Mouse (Mus musculus) limb, embryonic 15.5 days (tissue): Measurements from ENCODE around the gene Ap1ar. TPM values are rescaled to one million over a fixed set of nuclear protein-coding genes. Genes with fewer than 3 reads are reported as not detected.
A peak's percentile ranks its signal among the peaks of the same experiment; 100 is the strongest.
"Not testable (repeated sequence)": the region's sequence is repeated elsewhere in the genome, so short reads cannot be mapped to it uniquely, and the experiment has no call there.

Experiments used
- ATAC-seq: fragments of 200-750 bp; cut with Nextera tagmentation; 2 replicates; pipeline ENCODE4 v1.8.0; 2017; ENCODE audit warnings: low read depth, moderate TSS enrichment; ENCODE audit not compliant: insufficient number of reproducible peaks, low FRiP score, low TSS enrichment
- H3K27ac ChIP-seq: fragments of 300-500 bp; sonication (generic); 2 replicates; pipeline ENCODE4 v1.5.1; 2015; ENCODE audit warnings: moderate library complexity, mild to moderate bottlenecking, inconsistent platforms
- H3K27me3 ChIP-seq: fragments of 300-500 bp; sonication (generic); 2 replicates; pipeline ENCODE4 v1.6.1; 2015; ENCODE audit warnings: inconsistent platforms
- H3K36me3 ChIP-seq: fragments of 300-500 bp; sonication (generic); 2 replicates; pipeline ENCODE4 v1.6.1; 2015; ENCODE audit warnings: inconsistent platforms
- H3K4me1 ChIP-seq: fragments of 300-500 bp; sonication (generic); 2 replicates; pipeline ENCODE4 v1.6.1; 2015; ENCODE audit warnings: inconsistent platforms
- H3K4me2 ChIP-seq: fragments of 300-500 bp; sonication (generic); 2 replicates; pipeline ENCODE4 v1.6.1; 2015; ENCODE audit warnings: mild to moderate bottlenecking, inconsistent platforms
- H3K4me3 ChIP-seq: fragments of 300-500 bp; sonication (generic); 2 replicates; pipeline ENCODE4 v1.5.1; 2015; ENCODE audit warnings: mild to moderate bottlenecking, inconsistent platforms
- H3K9ac ChIP-seq: fragments of 300-500 bp; sonication (generic); 2 replicates; pipeline ENCODE4 v1.6.1; 2015; ENCODE audit warnings: inconsistent platforms
- H3K9me3 ChIP-seq: fragments of 300-500 bp; sonication (generic); 2 replicates; pipeline ENCODE4 v1.6.1; 2016; ENCODE audit warnings: inconsistent platforms
- WGBS: fragments of 180-500 bp; shearing (Covaris S2); methylation state at CpG from one replicate; pipeline ENCODE4 v1.1.7; 2015; 5-methylcytosine and 5-hydroxymethylcytosine counted together
- polyA plus RNA-seq: library from polyadenylated mRNA; unstranded; fragments of >200 nt; fragmentation: Nextera tagmentation; extraction: Ambion mirVana; gene quantifications from 2 replicates; pipeline ENCODE4 v1.2.1, GENCODE M21; 2015

Gene Ap1ar
- polyA plus RNA-seq, 1 experiment from 2014 or later, result 50.8 TPM

GRCm38 (mm10) chr3:127790234-127791055, 46.9 kb downstream of the Ap1ar start:
- H3K4me1 ChIP-seq, result peaks cover 19% of the 10 kb centered on the region
- H3K27ac ChIP-seq, result no peak overlapping the region
- under 1% methylated on average over 36 of the region's 36 CpGs for WGBS
- H3K9ac ChIP-seq, result peak overlapping the region; percentile 26
- H3K27me3 ChIP-seq, result peaks cover 30% of the 10 kb centered on the region
- ATAC-seq, result no peak
- no peaks in the 10 kb centered on the region for H3K36me3 ChIP-seq
- peak overlapping the region; percentile 54 for H3K4me3 ChIP-seq
- H3K4me2 ChIP-seq, result peak overlapping the region; percentile 98
- no peaks in the 10 kb centered on the region for H3K9me3 ChIP-seq

- H3K4me2 ChIP-seq, result peak within 1 kb of the TSS; percentile 98
- ATAC-seq, result no peak
- H3K9me3 ChIP-seq, result no peaks in the 10 kb centered on the region
- no peak within 1 kb of the TSS for H3K27ac ChIP-seq
- peaks cover 30% of the 10 kb centered on the region for H3K27me3 ChIP-seq
- H3K4me3 ChIP-seq, result peak within 1 kb of the TSS; percentile 54
- peak within 1 kb of the TSS; percentile 47 for H3K9ac ChIP-seq
- 1% methylated on average over 43 of the region's 44 CpGs for WGBS
- no peaks in the 10 kb centered on the region for H3K36me3 ChIP-seq
- peaks cover 19% of the 10 kb centered on the region for H3K4me1 ChIP-seq
Observed at GRCm38 (mm10) chr3:127789500-127790191, 47.7 kb downstream of the Ap1ar start, which contains the start of gene Tifa. Tifa (plus strand) TSS chr3:127789805.

GRCm38 (mm10) chr3:127788919-127789318, 48.4 kb downstream of the Ap1ar start:
- Histone ChIP-seq H3K27me3 (peaks cover 30% of the 10 kb centered on the region), H3K36me3 (no peaks in the 10 kb centered on the region), H3K4me3 (peak overlapping the region; percentile 54; the same call in 1 of the 2 replicates), H3K4me2 (no peak overlapping the region), H3K4me1 (peaks cover 19% of the 10 kb centered on the region), H3K9me3 (no peaks in the 10 kb centered on the region), H3K9ac (no peak overlapping the region), H3K27ac (no peak overlapping the region)
- ATAC-seq, result no peak
- WGBS, result 22% methylated on average over 8 of the region's 8 CpGs

- no peak overlapping the region for H3K4me3 ChIP-seq
- H3K9ac ChIP-seq, result no peak overlapping the region
- peaks cover 19% of the 10 kb centered on the region for H3K4me1 ChIP-seq
- H3K27me3 ChIP-seq, result peaks cover 30% of the 10 kb centered on the region
- 52% methylated on average over 7 of the region's 7 CpGs for WGBS
- H3K27ac ChIP-seq, result no peak overlapping the region
- ATAC-seq, result no peak
- H3K4me2 ChIP-seq, result no peak overlapping the region
- no peaks in the 10 kb centered on the region for H3K36me3 ChIP-seq
- H3K9me3 ChIP-seq, result no peaks in the 10 kb centered on the region
Observed at GRCm38 (mm10) chr3:127788038-127788437, 49.3 kb downstream of the Ap1ar start.

- H3K9ac ChIP-seq, result no peak overlapping the region
- H3K4me2 ChIP-seq, result no peak overlapping the region
- peaks cover 19% of the 10 kb centered on the region for H3K4me1 ChIP-seq
- no peaks in the 10 kb centered on the region for H3K36me3 ChIP-seq
- peaks cover 30% of the 10 kb centered on the region for H3K27me3 ChIP-seq
- ATAC-seq, result no peak
- no peak overlapping the region for H3K4me3 ChIP-seq
- H3K9me3 ChIP-seq, result no peaks in the 10 kb centered on the region
- H3K27ac ChIP-seq, result no peak overlapping the region
Observed at GRCm38 (mm10) chr3:127787032-127787431, 50.3 kb downstream of the Ap1ar start.

GRCm38 (mm10) chr3:127783680-127784079, 53.6 kb downstream of the Ap1ar start:
- not testable (repeated sequence) for ATAC-seq, H3K4me1 ChIP-seq, H3K27ac ChIP-seq, H3K9me3 ChIP-seq, H3K4me3 ChIP-seq, H3K4me2 ChIP-seq, H3K9ac ChIP-seq, H3K36me3 ChIP-seq
- peaks cover 12% of the 10 kb centered on the region for H3K27me3 ChIP-seq
- WGBS, result 92% methylated on average over 8 of the region's 8 CpGs

- no peaks in the 10 kb centered on the region for H3K36me3 ChIP-seq
- 88% methylated on average over 6 of the region's 6 CpGs for WGBS
- ATAC-seq, result no peak
Observed at GRCm38 (mm10) chr3:127782921-127783320, 54.4 kb downstream of the Ap1ar start.

GRCm38 (mm10) chr3:127780921-127781320, 56.4 kb downstream of the Ap1ar start:
- no peak overlapping the region for H3K9ac ChIP-seq
- no peak for ATAC-seq
- H3K4me2 ChIP-seq, result no peak overlapping the region
- no peak overlapping the region for H3K4me3 ChIP-seq
- WGBS, result 88% methylated on average over 9 of the region's 9 CpGs
- no peaks in the 10 kb centered on the region for H3K27me3 ChIP-seq
- H3K9me3 ChIP-seq, result no peaks in the 10 kb centered on the region
- H3K4me1 ChIP-seq, result no peaks in the 10 kb centered on the region
- no peaks in the 10 kb centered on the region for H3K36me3 ChIP-seq
- no peak overlapping the region for H3K27ac ChIP-seq

More at GRCm38 (mm10) chr3:127782921-127783320, 54.4 kb downstream of the Ap1ar start:
- no peak overlapping the region for H3K4me3 ChIP-seq
- H3K9ac ChIP-seq, result no peak overlapping the region
- H3K27ac ChIP-seq, result no peak overlapping the region
- no peak overlapping the region for H3K4me2 ChIP-seq
- H3K9me3 ChIP-seq, result no peaks in the 10 kb centered on the region
- peaks cover 6% of the 10 kb centered on the region for H3K27me3 ChIP-seq
- no peaks in the 10 kb centered on the region for H3K4me1 ChIP-seq

GRCm38 (mm10) chr3:127780021-127780644, 57.2 kb downstream of the Ap1ar start, which contains the start of gene Alpk1:
Alpk1 (minus strand) TSS chr3:127780527.
- peak within 1 kb of the TSS; percentile 46 for H3K4me3 ChIP-seq
- H3K9ac ChIP-seq, result no peak within 1 kb of the TSS
- WGBS, result under 1% methylated on average over 24 of the region's 24 CpGs
- H3K4me1 ChIP-seq, result no peaks in the 10 kb centered on the region
- peak; percentile 63; the same call in 1 of the 2 replicates for ATAC-seq
- H3K27me3 ChIP-seq, result no peaks in the 10 kb centered on the region
- H3K27ac ChIP-seq, result peak within 1 kb of the TSS; percentile 51
- no peaks in the 10 kb centered on the region for H3K9me3 ChIP-seq
- H3K36me3 ChIP-seq, result no peaks in the 10 kb centered on the region
- peak within 1 kb of the TSS; percentile 61 for H3K4me2 ChIP-seq

- Histone ChIP-seq H3K36me3 (no peaks in the 10 kb centered on the region), H3K27ac (no peak overlapping the region), H3K27me3 (no peaks in the 10 kb centered on the region; the same call in 1 of the 2 replicates), H3K4me1 (no peaks in the 10 kb centered on the region), H3K4me3 (no peak overlapping the region), H3K4me2 (no peak overlapping the region), H3K9ac (no peak overlapping the region), H3K9me3 (no peaks in the 10 kb centered on the region)
- WGBS, result 85% methylated on average over 11 of the region's 11 CpGs
- no peak for ATAC-seq
Observed at GRCm38 (mm10) chr3:127769146-127769545, 68.2 kb downstream of the Ap1ar start.

GRCm38 (mm10) chr3:127765971-127766370, 71.4 kb downstream of the Ap1ar start:
- Histone ChIP-seq H3K4me2 (no peak overlapping the region), H3K4me1 (no peaks in the 10 kb centered on the region), H3K27ac (no peak overlapping the region), H3K9me3 (no peaks in the 10 kb centered on the region), H3K27me3 (peaks cover 9% of the 10 kb centered on the region), H3K4me3 (no peak overlapping the region), H3K36me3 (no peaks in the 10 kb centered on the region), H3K9ac (no peak overlapping the region)
- WGBS, result 61% methylated on average over 3 of the region's 3 CpGs
- ATAC-seq, result no peak

GRCm38 (mm10) chr3:127764541-127764940, 72.8 kb downstream of the Ap1ar start:
- 63% methylated on average over 5 of the region's 5 CpGs for WGBS
- no peak overlapping the region for H3K4me3 ChIP-seq

More at GRCm38 (mm10) chr3:127764541-127764940, 72.8 kb downstream of the Ap1ar start:
- no peaks in the 10 kb centered on the region for H3K36me3 ChIP-seq
- H3K4me1 ChIP-seq, result no peaks in the 10 kb centered on the region
- no peak overlapping the region for H3K27ac ChIP-seq
- peaks cover 14% of the 10 kb centered on the region for H3K27me3 ChIP-seq
- H3K9me3 ChIP-seq, result no peaks in the 10 kb centered on the region
- H3K9ac ChIP-seq, result no peak overlapping the region
- H3K4me2 ChIP-seq, result no peak overlapping the region
- no peak for ATAC-seq
